Mouse (Mus musculus) lung, embryonic 15.5 days (tissue): Measurements from ENCODE around the gene Cdkn2d. TPM values are rescaled to one million over a fixed set of nuclear protein-coding genes. Genes with fewer than 3 reads are reported as not detected.

Experiments
- ATAC-seq: fragments of 200-750 bp; cut with Nextera tagmentation; 2 replicates; pipeline ENCODE4 v1.8.0; 2017; ENCODE audit warnings: moderate number of reproducible peaks, borderline replicate concordance; ENCODE audit not compliant: low FRiP score, low TSS enrichment; ENCODE audit errors: extremely low read depth
- H3K27ac ChIP-seq: fragments of 300-500 bp; sonication (generic); 2 replicates; pipeline ENCODE4 v1.5.1; 2015; ENCODE audit warnings: moderate library complexity, mild to moderate bottlenecking, inconsistent platforms
- H3K27me3 ChIP-seq: fragments of 300-500 bp; sonication (generic); 2 replicates; pipeline ENCODE4 v1.6.1; 2015; ENCODE audit warnings: inconsistent platforms
- H3K36me3 ChIP-seq: fragments of 300-500 bp; sonication (generic); 2 replicates; pipeline ENCODE4 v1.6.1; 2015; ENCODE audit warnings: inconsistent platforms
- H3K4me1 ChIP-seq: fragments of 300-500 bp; sonication (generic); 2 replicates; pipeline ENCODE4 v1.6.1; 2015; ENCODE audit warnings: inconsistent platforms
- H3K4me2 ChIP-seq: fragments of 300-500 bp; sonication (generic); 2 replicates; pipeline ENCODE4 v1.6.1; 2015; ENCODE audit warnings: inconsistent platforms, mild to moderate bottlenecking, moderate library complexity
- H3K4me3 ChIP-seq: fragments of 300-500 bp; sonication (generic); 2 replicates; pipeline ENCODE4 v1.5.1; 2015; ENCODE audit warnings: mild to moderate bottlenecking, inconsistent platforms
- H3K9ac ChIP-seq: fragments of 300-500 bp; sonication (generic); 2 replicates; pipeline ENCODE4 v1.6.1; 2015; ENCODE audit warnings: inconsistent platforms
- H3K9me3 ChIP-seq: fragments of 300-500 bp; sonication (generic); 2 replicates; pipeline ENCODE4 v1.6.1; 2016; ENCODE audit warnings: inconsistent platforms
- WGBS: fragments of 180-500 bp; shearing (Covaris S2); methylation state at CpG from one replicate; pipeline ENCODE4 v1.1.7; 2015; 5-methylcytosine and 5-hydroxymethylcytosine counted together
- polyA plus RNA-seq: library from polyadenylated mRNA; unstranded; fragments of >200 nt; fragmentation: Nextera tagmentation; extraction: Ambion mirVana; gene quantifications from 2 replicates; pipeline ENCODE4 v1.2.1, GENCODE M21; 2015

The Cdkn2d gene
- polyA plus RNA-seq, 1 experiment from 2014 or later, result 52.3 TPM

DNA sequence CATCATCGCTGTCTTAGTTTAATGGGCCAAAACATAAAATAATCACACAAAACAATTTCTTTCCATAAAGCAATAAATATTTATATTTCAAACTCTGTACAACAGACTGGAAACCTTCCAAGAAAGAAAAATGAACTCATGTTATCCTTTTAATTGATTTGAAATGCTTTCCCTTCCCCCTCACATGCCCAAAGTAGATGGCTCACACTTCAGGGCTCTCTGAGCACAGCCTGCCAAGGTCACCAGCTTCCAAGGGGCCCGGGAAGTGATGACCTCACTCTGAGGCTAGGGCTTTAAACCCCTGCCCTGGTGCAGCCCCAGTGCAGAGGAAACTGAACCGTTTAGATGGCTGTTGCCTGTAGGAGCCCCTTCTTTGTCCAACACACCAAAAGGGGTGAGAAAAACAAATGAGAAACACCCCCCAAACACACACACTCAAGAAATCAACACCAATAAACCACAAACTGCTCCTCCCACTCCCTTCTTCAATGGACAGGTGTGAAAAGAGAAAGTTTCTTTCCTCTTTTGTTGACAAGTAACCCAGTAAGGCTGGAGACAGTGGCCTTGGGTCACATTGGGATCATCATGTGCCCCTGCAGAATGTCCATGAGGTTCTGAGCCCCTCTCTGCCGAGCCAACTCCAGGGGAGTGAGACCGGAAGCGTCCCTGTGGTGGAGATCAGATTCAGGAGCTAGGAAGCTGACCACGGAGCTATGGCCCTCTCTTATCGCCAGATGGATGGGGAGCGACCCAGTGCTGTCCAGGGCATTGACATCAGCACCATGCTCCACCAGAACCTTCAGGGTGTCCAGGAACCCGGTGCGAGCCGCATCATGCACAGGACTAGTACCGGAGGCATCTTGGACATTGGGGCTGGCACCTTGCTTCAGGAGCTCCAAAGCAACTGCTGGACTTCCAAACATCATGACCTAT lies 2.5 kb downstream of the Cdkn2d start:
- Histone ChIP-seq H3K36me3 (peaks cover 10% of the 10 kb centered on the region), H3K9me3 (no peaks in the 10 kb centered on the region), H3K4me2 (peak overlapping the region; percentile 76), H3K27ac (peak overlapping the region; percentile 80), H3K4me1 (peaks cover 29% of the 10 kb centered on the region), H3K4me3 (peak overlapping the region; percentile 67), H3K27me3 (no peaks in the 10 kb centered on the region), H3K9ac (peak overlapping the region; percentile 22; the same call in 1 of the 2 replicates)
- 74% methylated on average over 13 of the region's 13 CpGs for WGBS
- ATAC-seq, result no peak

DNA sequence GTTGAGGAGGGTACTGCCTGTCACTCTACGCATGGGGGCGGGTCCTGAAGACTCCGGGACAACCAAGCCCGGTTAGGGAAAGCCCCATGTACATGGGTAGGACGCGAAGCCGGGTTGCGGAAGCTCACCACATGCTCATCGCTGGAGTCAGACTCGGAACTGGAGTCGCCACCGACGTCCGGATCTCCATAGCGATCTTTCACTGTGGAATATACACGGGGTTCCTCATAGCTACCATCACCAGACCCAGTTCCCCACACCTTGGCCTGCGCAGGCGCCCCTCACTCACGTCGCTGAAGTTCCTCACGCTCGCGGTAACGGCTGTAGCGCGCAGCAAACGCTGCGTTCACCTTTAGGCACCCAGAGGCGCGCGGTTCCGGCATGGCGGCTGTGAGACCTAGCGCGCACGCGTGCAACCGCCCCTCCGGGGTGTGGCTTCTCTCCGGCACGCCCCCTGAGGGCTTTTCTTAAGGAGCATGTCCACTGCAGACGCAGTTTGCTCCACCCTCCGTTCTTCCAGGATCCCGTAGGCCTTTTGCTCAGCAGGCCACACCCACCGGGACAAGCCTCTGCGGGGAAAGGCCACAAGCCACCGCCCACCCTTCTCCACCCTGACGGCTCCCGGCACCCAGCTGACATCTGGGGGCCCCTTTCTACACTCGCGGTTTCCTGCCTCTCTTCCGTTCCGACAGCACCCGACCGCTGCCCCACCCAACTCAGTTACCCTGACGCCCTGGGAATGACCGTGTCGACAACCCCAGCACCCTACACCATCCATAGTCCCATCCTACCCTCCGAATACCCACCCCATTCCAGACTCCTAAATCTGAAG lies 3.4 kb downstream of the Cdkn2d start, which contains the start of gene Kri1:
Kri1 (minus strand) TSS at position 399 of the 832 bp plus-strand sequence.
- H3K9ac ChIP-seq, result peak within 1 kb of the TSS; percentile 60
- peak within 1 kb of the TSS; percentile 80 for H3K27ac ChIP-seq
- ATAC-seq, result peak; percentile 76
- H3K4me3 ChIP-seq, result peak within 1 kb of the TSS; percentile 67
- no peaks in the 10 kb centered on the region for H3K9me3 ChIP-seq
- H3K27me3 ChIP-seq, result no peaks in the 10 kb centered on the region
- peaks cover 29% of the 10 kb centered on the region for H3K4me1 ChIP-seq
- peak within 1 kb of the TSS; percentile 76 for H3K4me2 ChIP-seq
- peaks cover 14% of the 10 kb centered on the region for H3K36me3 ChIP-seq
- WGBS, result under 1% methylated on average over 59 of the region's 59 CpGs

DNA sequence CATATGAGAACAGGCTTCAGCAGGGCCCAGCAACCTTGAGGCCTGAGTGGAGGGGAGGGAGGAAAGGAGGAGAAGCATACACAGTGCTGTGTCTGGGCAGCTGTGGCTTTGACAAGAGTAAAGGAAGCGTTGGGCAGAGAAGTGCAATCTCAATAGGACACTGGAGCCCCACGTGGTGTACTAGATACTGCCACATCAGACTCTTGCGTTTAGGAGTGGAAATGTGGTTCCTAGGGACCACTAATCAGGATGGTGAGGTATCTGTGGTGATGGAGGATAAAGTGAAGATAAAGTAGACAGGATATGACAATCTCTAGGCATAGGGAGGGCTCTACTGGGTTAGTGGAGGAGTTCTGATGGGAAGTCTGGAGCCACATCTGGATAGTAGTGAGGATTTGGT lies 4.5 kb downstream of the Cdkn2d start:
- WGBS, result 56% methylated on average over 3 of the region's 3 CpGs
- Histone ChIP-seq H3K4me2 (peak overlapping the region; percentile 76), H3K27me3 (no peaks in the 10 kb centered on the region), H3K9ac (peak overlapping the region; percentile 60), H3K9me3 (no peaks in the 10 kb centered on the region), H3K27ac (no peak overlapping the region), H3K4me1 (peaks cover 29% of the 10 kb centered on the region), H3K36me3 (peaks cover 19% of the 10 kb centered on the region), H3K4me3 (peak overlapping the region; percentile 67)
- ATAC-seq, result no peak

DNA sequence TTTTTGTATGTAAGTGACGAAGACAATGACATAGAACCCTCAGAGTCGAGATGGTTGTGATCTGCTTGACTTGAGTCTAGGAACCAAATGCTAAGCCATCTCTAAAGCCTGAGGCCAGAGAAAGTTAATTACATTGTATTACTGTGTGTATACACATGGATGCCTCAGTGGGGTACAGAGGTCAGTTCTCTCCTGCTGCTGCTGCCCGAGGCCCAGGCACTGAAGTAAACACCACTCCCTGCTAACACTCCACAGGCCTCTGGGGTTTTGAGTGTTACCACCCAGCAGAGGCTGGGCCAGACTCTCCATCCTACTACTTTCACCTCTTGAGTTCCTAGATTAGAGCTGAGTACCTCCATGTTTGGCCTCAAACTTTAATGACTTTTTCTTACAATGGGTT lies 7.2 kb downstream of the Cdkn2d start:
- H3K27ac ChIP-seq, result no peak overlapping the region
- H3K9me3 ChIP-seq, result no peaks in the 10 kb centered on the region
- no peak overlapping the region for H3K4me2 ChIP-seq
- 67% methylated on average over 3 of the region's 3 CpGs for WGBS
- H3K4me1 ChIP-seq, result peaks cover 15% of the 10 kb centered on the region
- H3K36me3 ChIP-seq, result peaks cover 43% of the 10 kb centered on the region
- H3K9ac ChIP-seq, result no peak overlapping the region
- no peak overlapping the region for H3K4me3 ChIP-seq
- H3K27me3 ChIP-seq, result no peaks in the 10 kb centered on the region
- ATAC-seq, result no peak

DNA sequence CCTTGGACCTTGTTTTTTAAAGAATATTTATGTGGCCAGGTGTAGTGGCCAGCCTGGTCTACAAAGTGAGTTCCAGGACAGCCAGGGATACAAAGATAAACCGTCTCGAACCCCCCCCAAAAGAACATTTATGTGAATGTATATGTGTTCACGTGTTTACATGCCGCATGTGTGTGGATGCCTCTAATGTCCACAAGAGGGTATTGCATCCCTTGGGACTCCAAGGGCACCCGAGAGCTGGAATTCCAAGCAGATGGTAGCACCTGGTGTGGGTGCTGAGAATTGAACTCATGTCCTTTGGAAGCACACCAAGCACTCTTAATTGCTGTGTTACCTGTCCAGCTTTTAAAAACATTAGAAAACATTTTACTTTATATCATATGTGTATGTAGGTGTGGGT lies 7.6 kb downstream of the Cdkn2d start:
- H3K27me3 ChIP-seq, result no peaks in the 10 kb centered on the region
- no peaks in the 10 kb centered on the region for H3K9me3 ChIP-seq
- H3K27ac ChIP-seq, result no peak overlapping the region
- H3K4me2 ChIP-seq, result no peak overlapping the region
- H3K36me3 ChIP-seq, result peaks cover 46% of the 10 kb centered on the region
- peaks cover 11% of the 10 kb centered on the region for H3K4me1 ChIP-seq
- no peak overlapping the region for H3K9ac ChIP-seq
- ATAC-seq, result no peak
- 84% methylated on average over 5 of the region's 5 CpGs for WGBS
- H3K4me3 ChIP-seq, result no peak overlapping the region

DNA sequence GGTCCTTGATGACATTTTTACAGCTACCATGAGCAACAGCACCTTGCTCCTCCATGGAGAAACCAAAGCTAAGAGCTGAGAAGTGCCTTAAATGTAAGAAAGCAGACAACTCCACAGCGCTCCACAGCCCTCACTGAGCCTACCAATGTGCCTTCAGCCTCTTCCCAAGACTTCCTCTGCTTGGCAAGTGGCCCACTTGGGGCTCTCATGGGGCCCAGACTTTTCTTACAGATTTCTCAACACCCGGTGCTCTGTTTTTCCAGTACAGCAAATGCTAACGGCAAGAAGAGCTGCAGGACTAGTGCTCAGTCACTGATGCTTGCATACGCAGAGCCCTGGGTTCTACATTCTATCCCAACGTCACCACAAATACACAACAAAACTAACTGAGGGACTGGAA lies 13.4 kb downstream of the Cdkn2d start:
- Histone ChIP-seq H3K27ac (no peak overlapping the region), H3K27me3 (no peaks in the 10 kb centered on the region), H3K36me3 (peaks cover 84% of the 10 kb centered on the region), H3K4me2 (no peak overlapping the region), H3K4me1 (no peaks in the 10 kb centered on the region), H3K9ac (no peak overlapping the region), H3K9me3 (no peaks in the 10 kb centered on the region), H3K4me3 (no peak overlapping the region)
- ATAC-seq, result no peak
- 91% methylated on average over 5 of the region's 5 CpGs for WGBS

DNA sequence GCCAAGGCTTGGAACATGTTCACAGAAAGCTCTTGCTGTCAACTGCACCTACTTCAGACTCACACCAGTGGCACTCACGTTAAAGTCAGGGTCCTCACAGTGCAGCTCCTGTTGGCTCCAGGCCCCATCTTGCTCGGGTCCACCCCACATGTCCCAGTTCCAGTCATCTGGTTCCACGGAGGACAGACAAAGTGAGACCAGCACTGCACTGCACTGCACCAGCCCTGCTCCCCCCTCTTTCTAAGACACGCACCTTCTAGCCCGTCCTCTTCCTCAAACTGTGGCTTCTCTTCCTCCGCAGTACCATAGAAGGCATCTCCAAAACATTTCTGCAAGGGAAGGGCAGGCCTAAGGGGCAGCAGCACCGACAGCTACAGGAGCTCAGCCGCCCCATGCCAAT lies 14.9 kb downstream of the Cdkn2d start:
- H3K4me1 ChIP-seq, result no peaks in the 10 kb centered on the region
- H3K36me3 ChIP-seq, result peaks cover 89% of the 10 kb centered on the region
- no peaks in the 10 kb centered on the region for H3K27me3 ChIP-seq
- no peak overlapping the region for H3K9ac ChIP-seq
- no peak for ATAC-seq
- no peak overlapping the region for H3K27ac ChIP-seq
- WGBS, result 87% methylated on average over 8 of the region's 8 CpGs
- no peaks in the 10 kb centered on the region for H3K9me3 ChIP-seq
- H3K4me2 ChIP-seq, result no peak overlapping the region
- no peak overlapping the region for H3K4me3 ChIP-seq

DNA sequence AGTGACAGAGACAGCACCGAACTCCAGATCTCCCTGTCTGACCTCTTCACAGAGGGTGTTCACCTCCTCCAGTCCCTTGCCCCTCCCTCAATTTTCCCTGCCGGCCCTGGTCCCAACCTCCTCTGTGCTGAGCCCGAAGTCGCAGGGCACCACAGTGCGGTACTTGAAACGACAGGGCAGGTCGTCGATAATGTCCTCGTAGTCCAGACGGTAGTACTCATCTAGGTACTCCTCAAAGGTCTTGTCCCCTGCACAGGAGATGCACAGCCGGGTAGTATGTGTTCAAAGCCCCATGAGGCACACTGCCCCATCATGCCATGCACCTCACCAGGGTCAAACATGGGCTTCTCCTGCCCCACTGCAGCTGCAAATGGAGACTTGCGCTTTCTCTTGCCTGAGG lies 15.5 kb downstream of the Cdkn2d start:
- Histone ChIP-seq H3K4me2 (no peak overlapping the region), H3K27ac (no peak overlapping the region), H3K27me3 (no peaks in the 10 kb centered on the region), H3K9ac (no peak overlapping the region), H3K4me1 (no peaks in the 10 kb centered on the region), H3K36me3 (peaks cover 89% of the 10 kb centered on the region), H3K9me3 (no peaks in the 10 kb centered on the region), H3K4me3 (no peak overlapping the region)
- 79% methylated on average over 12 of the region's 12 CpGs for WGBS
- ATAC-seq, result no peak

DNA sequence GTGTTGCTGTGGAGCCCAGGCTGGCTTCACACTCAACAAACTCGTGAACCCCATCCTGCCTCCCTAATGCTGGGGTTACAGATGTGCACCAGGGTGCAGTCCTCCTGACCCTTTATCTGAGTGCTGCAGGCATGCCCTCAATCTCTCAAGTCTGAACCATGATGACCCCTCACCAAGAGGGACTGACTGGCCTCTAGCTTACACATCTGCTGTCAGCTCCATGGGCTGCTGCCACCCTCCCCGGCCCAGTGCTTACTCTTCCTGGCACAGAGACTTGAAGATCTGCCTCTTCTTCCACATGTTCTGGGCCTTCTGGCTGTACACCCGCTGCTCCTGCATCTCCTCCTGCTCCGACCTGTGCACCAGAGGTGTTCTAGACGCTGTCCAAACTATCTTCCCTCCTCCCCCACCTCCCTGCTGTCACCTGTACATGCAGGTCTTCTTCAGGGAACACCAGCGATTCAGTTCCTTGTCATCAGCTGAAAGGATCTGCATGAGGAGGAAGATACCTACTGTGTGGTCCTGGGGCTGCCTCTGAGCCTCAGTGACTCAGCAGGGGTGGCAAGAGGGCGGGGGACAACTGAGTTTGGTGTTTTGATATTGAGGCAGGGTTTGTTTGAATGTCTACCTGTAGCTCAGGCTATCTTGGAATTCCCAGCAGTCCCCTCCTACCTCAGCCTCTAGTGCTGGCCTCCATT lies 16.0 kb downstream of the Cdkn2d start:
- no peak overlapping the region for H3K27ac ChIP-seq
- no peaks in the 10 kb centered on the region for H3K4me1 ChIP-seq
- peaks cover 91% of the 10 kb centered on the region for H3K36me3 ChIP-seq
- H3K9ac ChIP-seq, result no peak overlapping the region
- no peaks in the 10 kb centered on the region for H3K9me3 ChIP-seq
- no peak for ATAC-seq
- no peak overlapping the region for H3K4me3 ChIP-seq
- H3K4me2 ChIP-seq, result no peak overlapping the region
- 75% methylated on average over 7 of the region's 7 CpGs for WGBS
- H3K27me3 ChIP-seq, result no peaks in the 10 kb centered on the region

DNA sequence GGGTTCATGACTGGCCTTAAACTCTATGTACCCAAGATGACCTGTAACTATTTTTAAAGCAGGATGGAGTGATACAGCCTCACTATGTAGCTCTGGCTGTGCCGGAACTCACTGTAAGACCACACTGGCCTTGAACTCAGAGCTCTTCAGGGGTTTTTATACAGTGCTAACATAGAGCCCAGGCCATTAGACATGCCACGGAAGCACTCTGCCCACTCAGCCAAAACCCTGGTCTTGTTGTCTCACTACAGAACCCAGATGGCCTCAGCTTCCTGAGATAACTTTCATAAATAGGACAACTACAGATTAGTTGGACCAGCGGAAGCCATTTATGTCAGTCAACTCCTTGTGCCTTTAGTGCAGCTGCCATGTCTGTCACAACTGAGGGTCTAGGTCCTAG lies 16.9 kb downstream of the Cdkn2d start:
- H3K27ac ChIP-seq, result no peak overlapping the region
- H3K4me2 ChIP-seq, result no peak overlapping the region
- peaks cover 90% of the 10 kb centered on the region for H3K36me3 ChIP-seq
- H3K4me1 ChIP-seq, result no peaks in the 10 kb centered on the region
- 93% methylated on average over 3 of the region's 3 CpGs for WGBS
- ATAC-seq, result no peak
- no peak overlapping the region for H3K9ac ChIP-seq
- H3K9me3 ChIP-seq, result no peaks in the 10 kb centered on the region
- no peaks in the 10 kb centered on the region for H3K27me3 ChIP-seq
- H3K4me3 ChIP-seq, result no peak overlapping the region

DNA sequence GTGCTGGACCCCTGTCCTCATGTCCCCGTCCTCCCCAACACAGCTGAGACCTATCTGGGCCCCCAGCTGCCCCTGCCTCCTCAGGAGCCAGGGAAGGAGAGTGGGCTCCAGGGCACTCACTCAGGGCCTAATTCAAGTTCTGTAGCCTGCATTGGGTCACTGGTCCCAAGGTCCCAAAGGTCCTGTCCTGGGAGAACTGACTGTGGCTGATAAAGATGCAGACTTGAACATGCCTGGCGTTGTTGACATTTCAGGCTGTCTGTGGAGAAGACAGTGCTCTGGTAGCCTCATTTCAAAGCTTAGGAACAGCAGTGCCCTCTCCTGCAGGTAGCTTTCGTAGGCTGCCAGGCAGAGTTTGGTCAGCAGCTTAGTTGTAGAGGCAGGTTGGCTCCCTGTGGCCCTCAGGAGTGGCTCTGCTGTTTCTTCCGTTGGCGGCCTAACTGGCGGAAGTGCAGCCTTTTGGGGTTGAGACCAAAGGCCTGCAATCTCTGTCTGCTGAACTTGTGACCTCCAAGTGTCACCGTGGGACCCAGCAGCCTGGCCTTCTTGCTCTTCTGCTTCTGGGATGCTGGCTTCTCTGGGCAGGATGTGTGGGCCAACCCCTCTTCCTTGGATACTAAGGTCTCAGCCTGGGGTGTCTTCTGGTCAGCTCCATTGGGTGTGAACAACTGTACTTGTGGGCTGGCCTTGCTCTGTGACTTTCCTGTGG lies 17.5 kb downstream of the Cdkn2d start:
- no peaks in the 10 kb centered on the region for H3K27me3 ChIP-seq
- no peak overlapping the region for H3K4me2 ChIP-seq
- WGBS, result 73% methylated on average over 7 of the region's 7 CpGs
- no peak overlapping the region for H3K4me3 ChIP-seq
- no peak overlapping the region for H3K27ac ChIP-seq
- H3K9ac ChIP-seq, result no peak overlapping the region
- no peaks in the 10 kb centered on the region for H3K4me1 ChIP-seq
- no peaks in the 10 kb centered on the region for H3K9me3 ChIP-seq
- ATAC-seq, result no peak
- peaks cover 90% of the 10 kb centered on the region for H3K36me3 ChIP-seq
